Mouse (Mus musculus): ENCODE data around the gene Dpt. TPM values are rescaled to one million over a fixed set of nuclear protein-coding genes. Genes with fewer than 3 reads are reported as not detected.
"Not testable (repeated sequence)": the region's sequence is repeated elsewhere in the genome, so short reads cannot be mapped to it uniquely, and the experiment has no call there.

Dpt gene
- polyA plus RNA-seq, 1 experiment, result 6.3 TPM

- no peak overlapping the region for H3K4me3 ChIP-seq
- no peaks in the 10 kb centered on the region for H3K79me2 ChIP-seq (ENCODE audit: control insufficient read depth, insufficient read depth)
- H3K27me3 ChIP-seq (ENCODE audit: control insufficient read depth, insufficient read depth, insufficient read length), result no peaks in the 10 kb centered on the region
- TF ChIP-seq USF1 (IDR thresholded peaks at IDR 0.05; ENCODE audit: low read depth) (no peak), TCF3 (IDR thresholded peaks at IDR 0.05; ENCODE audit: insufficient read length, low read depth) (no peak), POLR2A (IDR thresholded peaks at IDR 0.05; ENCODE audit: insufficient read length, low read depth) (no peak), MYOG (IDR thresholded peaks at IDR 0.05; ENCODE audit: control insufficient read depth in 1 of 3, insufficient read depth in 1 of 3, insufficient read length in 2 of 3, low read depth in 2 of 3) (no peak), TCF12 (IDR thresholded peaks at IDR 0.05; ENCODE audit: insufficient read depth, poor library complexity, severe bottlenecking) (no peak), E2F4 (IDR thresholded peaks at IDR 0.05; ENCODE audit: insufficient read depth) (no peak), MAX (IDR thresholded peaks at IDR 0.05; ENCODE audit: low read depth) (no peak), REST (IDR thresholded peaks at IDR 0.05; ENCODE audit: insufficient read depth, insufficient read length) (no peak), POLR2AphosphoS2 (IDR thresholded peaks at IDR 0.05; ENCODE audit: insufficient read length, low read depth) (no peak), MYOD1 (IDR thresholded peaks at IDR 0.05; ENCODE audit: control insufficient read depth in 1 of 3, insufficient read length in 2 of 3, low read depth in 2 of 3) (no peak), SRF (IDR thresholded peaks at IDR 0.05; ENCODE audit: control insufficient read depth, insufficient read length, low read depth) (no peak), CEBPB (IDR thresholded peaks at IDR 0.05; ENCODE audit: insufficient read depth, poor library complexity, severe bottlenecking) (no peak)
- no peaks in the 10 kb centered on the region for H3K36me3 ChIP-seq (ENCODE audit: control insufficient read depth, insufficient read depth)
- H3ac ChIP-seq (ENCODE audit: control insufficient read depth, insufficient read length), result no peak overlapping the region
- H3K4me2 ChIP-seq (ENCODE audit: low read depth), result no peak overlapping the region
Observed at GRCm38 (mm10) chr1:164786165-164786564, 10.3 kb upstream of the Dpt start.

DNA sequence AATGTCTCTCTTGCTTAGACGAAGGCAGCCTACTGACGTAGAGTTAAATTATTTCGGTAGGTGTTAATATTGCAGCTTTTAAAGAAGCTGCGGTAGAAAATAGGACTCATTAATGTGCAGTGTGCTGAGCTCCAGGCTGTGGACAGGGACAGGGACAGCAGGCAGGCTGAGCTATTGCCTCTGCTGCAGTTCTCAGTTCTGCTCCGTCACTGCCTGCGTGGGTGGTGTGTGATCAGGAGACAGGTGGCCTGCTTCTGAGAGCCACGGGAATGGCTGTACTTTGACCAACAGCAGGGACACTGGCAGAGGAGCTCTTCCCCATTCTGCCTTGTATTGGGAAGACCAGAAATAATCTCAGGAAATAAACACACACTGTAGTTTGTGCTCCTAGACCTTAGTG is 8.7 kb upstream of the Dpt start:
- Histone ChIP-seq H3ac (ENCODE audit: control insufficient read depth, insufficient read length) (no peak overlapping the region), H3K4me3 (no peak overlapping the region)
- TF ChIP-seq TCF3 (IDR thresholded peaks at IDR 0.05; ENCODE audit: insufficient read length, low read depth), result peak; percentile 20
- peak; percentile 42 to 96 (median 89) for TF ChIP-seq MYOD1 (IDR thresholded peaks at IDR 0.05; ENCODE audit: control insufficient read depth in 1 of 3, insufficient read length in 2 of 3, low read depth in 2 of 3)
- no peak for TF ChIP-seq SRF (IDR thresholded peaks at IDR 0.05; ENCODE audit: control insufficient read depth, insufficient read length, low read depth)
- TF ChIP-seq MYOG (IDR thresholded peaks at IDR 0.05; ENCODE audit: control insufficient read depth in 1 of 3, insufficient read depth in 1 of 3, insufficient read length in 2 of 3, low read depth in 2 of 3), result peak; percentile 40 to 92 (median 48)

GRCm38 (mm10) chr1:164788292-164788691 is 8.2 kb upstream of the Dpt start:
- Histone ChIP-seq H3K4me3 (no peak overlapping the region), H3K36me3 (ENCODE audit: control insufficient read depth, insufficient read depth) (no peaks in the 10 kb centered on the region), H3K4me2 (ENCODE audit: low read depth) (peak overlapping the region; percentile 22), H3K27me3 (ENCODE audit: control insufficient read depth, insufficient read depth, insufficient read length) (no peaks in the 10 kb centered on the region), H3ac (ENCODE audit: control insufficient read depth, insufficient read length) (no peak overlapping the region), H3K79me2 (ENCODE audit: control insufficient read depth, insufficient read depth) (no peaks in the 10 kb centered on the region)
- TF ChIP-seq E2F4 (IDR thresholded peaks at IDR 0.05; ENCODE audit: insufficient read depth) (no peak), MYOG (IDR thresholded peaks at IDR 0.05; ENCODE audit: control insufficient read depth in 1 of 3, insufficient read depth in 1 of 3, insufficient read length in 2 of 3, low read depth in 2 of 3) (no peak), TCF3 (IDR thresholded peaks at IDR 0.05; ENCODE audit: insufficient read length, low read depth) (no peak), MYOD1 (IDR thresholded peaks at IDR 0.05; ENCODE audit: control insufficient read depth in 1 of 3, insufficient read length in 2 of 3, low read depth in 2 of 3) (no peak), SRF (IDR thresholded peaks at IDR 0.05; ENCODE audit: control insufficient read depth, insufficient read length, low read depth) (no peak), POLR2A (IDR thresholded peaks at IDR 0.05; ENCODE audit: insufficient read length, low read depth) (no peak), MAX (IDR thresholded peaks at IDR 0.05; ENCODE audit: low read depth) (no peak), CEBPB (IDR thresholded peaks at IDR 0.05; ENCODE audit: insufficient read depth, poor library complexity, severe bottlenecking) (no peak), USF1 (IDR thresholded peaks at IDR 0.05; ENCODE audit: low read depth) (no peak), POLR2AphosphoS2 (IDR thresholded peaks at IDR 0.05; ENCODE audit: insufficient read length, low read depth) (no peak)

More for the DNA sequence above, 8.7 kb upstream of the Dpt start:
- Histone ChIP-seq H3K4me2 (ENCODE audit: low read depth) (peak overlapping the region; percentile 22), H3K27me3 (ENCODE audit: control insufficient read depth, insufficient read depth, insufficient read length) (no peaks in the 10 kb centered on the region), H3K79me2 (ENCODE audit: control insufficient read depth, insufficient read depth) (no peaks in the 10 kb centered on the region), H3K36me3 (ENCODE audit: control insufficient read depth, insufficient read depth) (no peaks in the 10 kb centered on the region)

- H3K4me2 ChIP-seq (ENCODE audit: low read depth); H3K36me3 ChIP-seq (ENCODE audit: control insufficient read depth, insufficient read depth); H3ac ChIP-seq (ENCODE audit: control insufficient read depth, insufficient read length); H3K79me2 ChIP-seq (ENCODE audit: control insufficient read depth, insufficient read depth); H3K27me3 ChIP-seq (ENCODE audit: control insufficient read depth, insufficient read depth, insufficient read length); H3K4me3 ChIP-seq: not testable (repeated sequence)
Observed at GRCm38 (mm10) chr1:164790296-164790695, 6.1 kb upstream of the Dpt start.

DNA sequence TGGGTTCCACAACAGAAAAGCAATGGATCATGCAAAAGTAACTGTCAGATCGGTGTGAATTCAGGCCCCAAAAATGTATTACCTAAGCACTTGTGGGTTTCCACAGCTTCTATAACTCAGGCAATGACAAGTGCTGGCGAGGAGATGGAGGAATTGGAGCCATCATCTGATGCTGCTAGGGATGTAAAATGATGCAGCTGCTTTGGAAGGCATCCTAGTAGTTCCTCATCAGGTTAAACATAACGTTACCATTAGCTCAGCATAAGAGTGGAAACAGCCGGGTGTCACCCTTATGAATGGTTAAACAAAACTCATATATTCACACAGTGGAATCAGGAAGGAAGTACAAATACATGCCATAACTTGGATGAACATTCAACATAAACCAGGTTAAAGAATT is 3.4 kb upstream of the Dpt start:
- TF ChIP-seq USF1 (IDR thresholded peaks at IDR 0.05; ENCODE audit: low read depth) (no peak), CEBPB (IDR thresholded peaks at IDR 0.05; ENCODE audit: insufficient read depth, poor library complexity, severe bottlenecking) (no peak), POLR2A (IDR thresholded peaks at IDR 0.05; ENCODE audit: insufficient read length, low read depth) (no peak), MAX (IDR thresholded peaks at IDR 0.05; ENCODE audit: low read depth) (no peak), TCF3 (IDR thresholded peaks at IDR 0.05; ENCODE audit: insufficient read length, low read depth) (no peak), MYOG (IDR thresholded peaks at IDR 0.05; ENCODE audit: control insufficient read depth in 1 of 3, insufficient read depth in 1 of 3, insufficient read length in 2 of 3, low read depth in 2 of 3) (no peak), TCF12 (IDR thresholded peaks at IDR 0.05; ENCODE audit: insufficient read depth, poor library complexity, severe bottlenecking) (no peak), SRF (IDR thresholded peaks at IDR 0.05; ENCODE audit: control insufficient read depth, insufficient read length, low read depth) (no peak), POLR2AphosphoS2 (IDR thresholded peaks at IDR 0.05; ENCODE audit: insufficient read length, low read depth) (no peak), REST (IDR thresholded peaks at IDR 0.05; ENCODE audit: insufficient read depth, insufficient read length) (no peak), MYOD1 (IDR thresholded peaks at IDR 0.05; ENCODE audit: control insufficient read depth in 1 of 3, insufficient read length in 2 of 3, low read depth in 2 of 3) (no peak), E2F4 (IDR thresholded peaks at IDR 0.05; ENCODE audit: insufficient read depth) (no peak)
- no peak overlapping the region for H3ac ChIP-seq (ENCODE audit: control insufficient read depth, insufficient read length)
- H3K79me2 ChIP-seq (ENCODE audit: control insufficient read depth, insufficient read depth), result no peaks in the 10 kb centered on the region
- H3K4me3 ChIP-seq, result no peak overlapping the region
- H3K27me3 ChIP-seq (ENCODE audit: control insufficient read depth, insufficient read depth, insufficient read length), result no peaks in the 10 kb centered on the region
- H3K4me2 ChIP-seq (ENCODE audit: low read depth), result peak overlapping the region; percentile 46
- no peaks in the 10 kb centered on the region for H3K36me3 ChIP-seq (ENCODE audit: control insufficient read depth, insufficient read depth)

Measured in myocyte (in vitro differentiated cells).